Mouse (Mus musculus): ENCODE data around the gene Tbc1d8b. TPM values are rescaled to one million over a fixed set of nuclear protein-coding genes. Genes with fewer than 3 reads are reported as not detected.
"Not testable (repeated sequence)": the region's sequence is repeated elsewhere in the genome, so short reads cannot be mapped to it uniquely, and the experiment has no call there.

Tbc1d8b gene
- total RNA-seq (2021): 1 to 10 TPM; 6.0 to 7.2 TPM
- long read RNA-seq, experiment 1: 0 reads
- long read RNA-seq, experiment 2: 0 reads

DNA sequence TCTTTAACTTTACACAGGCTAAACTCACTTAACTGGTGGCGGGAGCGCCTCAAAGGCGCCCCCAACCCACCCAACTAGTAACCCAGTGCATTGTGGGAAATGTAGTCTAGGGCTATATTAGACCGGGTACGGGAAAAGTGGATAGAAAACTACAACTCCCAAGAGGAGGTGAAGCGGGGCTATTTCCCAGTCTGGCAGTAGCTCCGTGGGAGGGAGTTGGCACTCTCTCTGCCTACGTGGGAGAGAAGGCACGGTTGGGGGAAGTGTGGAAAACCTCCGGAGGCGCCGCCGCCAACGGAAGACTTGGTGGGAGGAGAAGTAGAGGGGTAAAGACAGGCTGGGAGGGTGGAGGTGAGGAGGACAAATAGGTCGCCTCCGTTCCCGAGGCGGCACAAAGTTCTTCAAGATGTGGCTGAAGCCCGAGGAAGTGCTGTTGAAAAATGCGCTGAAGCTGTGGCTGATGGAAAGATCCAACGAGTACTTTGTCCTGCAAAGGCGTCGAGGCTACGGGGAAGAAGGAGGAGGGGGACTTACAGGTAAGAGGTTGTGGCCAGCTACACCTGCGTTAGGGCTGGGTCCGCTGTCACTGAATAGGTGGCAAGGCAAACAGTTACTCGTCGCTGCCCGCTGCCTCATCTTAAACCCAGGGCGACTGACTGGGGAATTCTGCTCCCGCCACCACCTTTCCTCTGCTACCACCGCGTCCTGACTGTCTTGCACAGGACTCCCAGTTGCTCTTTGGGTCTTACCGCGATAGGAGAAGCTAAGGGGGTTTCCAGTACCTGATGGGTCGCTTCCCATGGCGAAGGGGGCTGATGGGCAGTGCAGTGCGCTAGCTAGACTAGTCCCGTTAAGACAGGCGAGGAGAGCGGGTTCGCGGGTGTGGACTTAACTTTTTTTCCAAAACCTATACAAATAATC is at the start of gene Tbc1d8b:
TSS of gene Tbc1d8b (plus strand) at position 222 of the 921 bp plus-strand sequence.
- DNase-seq (ENCODE audit: low spot score in 2 of 2): peak; percentile 53 to 85

DNA sequence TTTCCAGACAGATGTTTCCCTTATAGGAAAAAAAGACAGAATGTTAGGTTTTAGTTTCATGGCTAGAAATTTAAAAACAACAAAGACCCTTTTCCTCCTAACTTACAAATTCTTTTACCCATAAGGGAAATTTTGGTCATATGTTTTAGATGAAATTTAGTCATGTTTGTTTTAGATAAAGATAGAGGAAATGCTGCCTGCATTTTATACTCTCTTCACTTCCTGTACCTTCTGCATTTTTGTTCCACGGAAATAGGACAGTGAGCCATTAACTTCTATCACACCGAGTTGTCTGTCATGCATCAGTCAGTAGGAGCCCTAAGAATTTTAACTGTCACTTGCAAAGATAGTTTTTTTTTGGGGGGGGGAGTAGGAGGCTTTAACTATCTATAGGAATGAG is 45.1 kb upstream of the Tbc1d8b start:
- no peak for DNase-seq (ENCODE audit: low spot score in 2 of 2)

DNA sequence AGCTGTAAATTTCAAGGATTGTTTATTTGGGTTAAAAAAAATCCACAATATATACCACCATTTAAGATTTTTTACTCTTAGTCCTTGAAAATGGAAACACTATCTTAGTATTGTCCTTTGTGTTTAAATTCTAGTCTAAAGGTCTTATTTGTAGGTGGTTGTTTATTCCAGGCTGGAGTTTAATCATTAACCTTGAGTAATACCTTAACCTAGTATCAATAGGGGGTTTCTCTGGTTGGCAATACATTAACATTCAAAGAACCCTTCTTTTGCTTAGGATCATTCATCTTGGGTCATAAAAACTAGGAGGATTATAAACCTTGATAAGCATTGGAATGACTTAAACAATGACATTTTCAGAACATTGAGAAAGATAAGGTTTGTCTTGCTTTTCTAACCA is 44.4 kb upstream of the Tbc1d8b start:
- DNase-seq (ENCODE audit: low spot score in 2 of 2): no peak

DNA sequence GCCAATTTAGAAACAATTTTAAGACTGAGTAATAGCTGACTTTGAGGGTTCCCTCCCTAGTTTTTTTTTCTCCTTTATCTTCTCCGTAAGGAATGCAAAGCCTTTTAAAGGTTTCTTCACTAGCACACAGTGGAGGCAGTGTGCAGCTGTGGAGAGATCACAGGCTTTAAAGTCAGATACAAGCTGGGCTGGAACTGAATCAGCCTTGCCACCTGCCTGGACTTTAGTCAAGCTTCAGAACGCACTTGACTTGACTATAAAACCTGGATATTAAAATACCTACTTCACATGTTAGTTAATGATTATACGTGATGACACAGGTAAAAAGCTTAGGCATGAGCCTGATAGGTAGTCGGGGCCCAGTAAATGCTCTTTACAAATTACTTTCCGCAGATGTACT is 32.6 kb upstream of the Tbc1d8b start:
- DNase-seq (ENCODE audit: low spot score in 2 of 2): no peak

DNA sequence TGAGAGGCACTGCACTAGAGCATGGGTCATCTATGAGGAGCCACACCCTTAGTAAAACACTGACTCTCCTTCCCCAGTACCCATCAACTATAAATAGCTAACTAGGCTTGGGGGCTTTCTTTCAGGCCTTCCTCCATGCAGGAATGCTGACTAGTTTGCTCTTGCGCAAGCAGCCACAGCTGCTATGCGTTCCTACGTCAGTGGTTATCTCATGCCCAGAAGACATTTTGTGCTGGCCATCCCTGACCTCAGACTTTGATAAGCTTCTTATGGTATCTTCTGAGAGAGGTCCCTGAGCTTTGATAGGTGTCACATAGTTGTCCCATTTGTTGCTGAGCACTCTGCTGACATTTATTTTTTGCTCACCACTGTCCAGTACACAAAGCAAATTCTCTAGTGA is 31.5 kb upstream of the Tbc1d8b start:
- no peak for DNase-seq (ENCODE audit: low spot score in 2 of 2)

DNA sequence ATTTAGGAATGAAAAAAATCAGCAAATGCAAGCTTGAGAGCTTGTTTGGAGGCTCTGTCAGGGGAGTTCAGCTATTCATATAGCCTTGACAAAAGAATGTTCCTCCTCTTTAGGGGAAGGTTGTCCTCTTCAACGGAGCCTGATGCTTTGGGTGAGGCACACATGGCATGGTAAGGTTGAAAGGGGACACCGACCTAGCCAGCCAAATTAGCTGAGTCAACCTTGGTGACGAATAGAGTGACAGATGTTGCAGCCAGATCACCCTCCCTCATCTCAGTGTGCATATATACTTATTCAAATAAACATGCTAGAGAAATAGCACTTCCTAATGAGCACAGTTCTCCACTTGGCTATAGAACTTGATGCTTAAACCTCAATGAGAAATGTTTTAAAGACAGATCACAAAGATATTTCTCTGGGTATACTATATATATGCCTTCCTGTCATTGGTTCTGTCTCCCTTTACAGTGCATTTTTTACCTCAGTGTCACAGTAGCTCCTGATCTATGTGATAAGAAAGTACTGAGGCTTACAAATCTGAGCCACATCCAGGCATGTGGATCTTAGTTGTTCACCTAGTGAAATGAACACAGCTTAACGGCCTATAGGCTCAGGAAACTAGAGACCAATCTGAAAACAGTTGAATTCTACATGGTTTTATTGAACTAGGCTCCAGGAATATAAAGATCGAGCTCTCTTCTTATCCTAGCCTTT is 30.3 kb upstream of the Tbc1d8b start:
- no peak for DNase-seq (ENCODE audit: low spot score in 2 of 2)

DNA sequence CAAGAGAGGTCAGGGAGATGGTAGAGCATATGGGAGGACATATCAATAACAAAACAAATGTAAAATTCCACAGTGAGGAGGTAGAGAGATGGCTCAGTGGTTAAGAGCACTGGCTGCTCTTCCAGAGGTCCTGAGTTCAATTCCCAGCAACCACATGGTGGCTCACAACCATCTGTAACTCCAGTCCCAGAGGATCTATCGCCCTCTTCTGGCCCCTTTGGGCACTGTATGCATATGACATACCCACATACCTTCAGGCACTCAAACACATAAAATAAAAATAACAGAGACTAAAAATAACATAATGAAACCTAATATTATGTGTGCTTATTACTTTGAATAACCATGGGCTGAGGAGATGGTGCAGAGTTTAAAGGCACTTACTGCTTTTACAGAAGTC is 22.7 kb upstream of the Tbc1d8b start:
- no peak for DNase-seq (ENCODE audit: low spot score in 2 of 2)

DNA sequence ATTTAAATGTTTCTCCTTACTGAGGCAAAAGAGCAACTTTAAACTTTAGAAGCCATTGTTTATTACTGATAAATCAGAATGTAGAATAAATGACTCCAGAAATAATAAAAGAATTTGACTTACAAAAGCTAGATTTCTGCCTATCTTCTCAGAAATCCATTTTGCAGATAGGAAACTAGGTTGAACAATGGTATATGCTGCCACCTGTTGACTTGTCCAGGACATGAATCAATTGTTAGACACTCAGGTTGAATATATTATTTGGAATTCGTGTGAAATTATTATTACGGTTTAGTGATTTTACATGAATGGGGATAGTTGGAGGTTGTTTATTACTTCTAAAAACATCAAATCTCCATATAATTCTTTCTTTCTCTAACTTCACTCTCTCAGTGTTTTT is 19.0 kb upstream of the Tbc1d8b start:
- no peak for DNase-seq (ENCODE audit: low spot score in 2 of 2)

DNA sequence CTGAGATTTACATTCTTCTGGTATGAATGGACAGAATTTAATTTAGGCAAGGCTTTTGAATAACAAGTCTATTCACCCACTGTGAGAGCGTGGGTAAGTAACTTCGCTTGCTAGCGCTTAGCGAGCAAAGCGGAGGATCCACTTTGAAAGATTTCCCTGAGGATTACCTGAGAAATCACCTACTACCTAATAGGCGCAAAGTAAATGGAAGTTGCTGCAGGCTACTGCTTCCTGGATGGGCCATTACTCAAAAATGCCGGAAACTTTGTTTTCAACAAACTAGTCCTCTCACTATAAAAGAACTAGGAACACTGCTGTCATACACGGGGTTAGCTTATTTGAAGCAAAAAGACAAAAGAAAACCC is 404 bp upstream of the Tbc1d8b start:
- DNase-seq (ENCODE audit: low spot score in 2 of 2): no peak

DNA sequence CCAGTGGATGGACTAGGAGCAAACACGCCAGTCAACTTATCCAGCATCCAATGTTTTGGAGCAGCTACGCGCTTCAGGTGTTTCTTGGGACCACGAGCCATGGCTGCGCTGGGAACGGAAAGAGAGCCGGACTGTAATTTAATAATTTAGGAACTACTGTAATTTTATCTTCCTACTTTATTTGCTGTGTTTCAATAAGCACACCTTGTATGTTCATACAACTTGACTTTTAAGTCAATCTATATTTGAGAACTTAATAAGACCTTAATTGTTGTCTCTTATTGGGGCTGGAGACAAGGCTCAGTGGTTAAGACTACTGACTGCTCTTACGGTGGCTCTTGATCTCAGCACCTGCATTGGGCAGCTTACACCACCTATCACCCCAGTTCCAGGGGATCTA is 29.6 kb downstream of the Tbc1d8b start, which contains the start of gene Gm15013:
TSS of gene Gm15013 (minus strand) at position 101 of the 400 bp plus-strand sequence.
- DNase-seq (ENCODE audit: low spot score in 2 of 2): no peak

DNA sequence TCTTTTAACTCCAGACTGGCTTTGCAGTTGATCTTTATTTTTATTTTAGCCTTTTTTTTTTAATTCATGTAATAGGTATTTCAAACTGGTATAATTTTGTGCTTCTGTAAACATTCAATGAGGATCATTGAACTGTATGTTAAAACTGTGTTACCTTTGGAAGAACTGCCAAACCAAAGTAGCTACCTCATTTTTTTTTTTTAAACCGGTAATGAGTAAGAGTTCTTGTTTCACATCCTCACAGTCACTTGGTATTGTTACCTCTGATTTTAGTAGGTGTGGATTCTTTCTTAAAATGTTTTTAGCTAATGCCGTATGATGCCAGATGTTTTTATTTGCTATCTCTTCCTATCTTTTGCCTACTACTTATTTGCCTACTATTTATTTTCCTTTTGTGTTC is 37.6 kb downstream of the Tbc1d8b start:
- no peak for DNase-seq (ENCODE audit: low spot score in 2 of 2)

DNA sequence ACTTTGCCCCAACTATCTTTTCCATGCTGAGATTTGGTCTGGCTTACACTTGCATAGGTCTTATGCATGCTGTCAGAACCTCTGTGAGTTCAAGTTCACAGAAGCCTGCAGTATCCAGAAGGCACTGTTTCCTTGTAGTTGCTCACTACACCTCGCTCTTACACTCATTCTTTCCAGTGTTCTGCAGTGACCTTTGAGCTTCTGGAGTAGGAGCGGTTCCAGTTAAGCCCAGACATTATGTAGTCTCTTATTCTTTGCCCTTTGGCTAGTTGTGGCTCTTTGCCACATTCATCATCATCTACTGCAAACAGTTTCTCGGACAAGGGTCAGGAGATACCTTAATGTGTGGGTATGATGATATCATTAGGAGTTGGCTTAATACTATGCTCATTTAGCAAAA is 45.7 kb downstream of the Tbc1d8b start:
- no peak for DNase-seq (ENCODE audit: low spot score in 2 of 2)

DNA sequence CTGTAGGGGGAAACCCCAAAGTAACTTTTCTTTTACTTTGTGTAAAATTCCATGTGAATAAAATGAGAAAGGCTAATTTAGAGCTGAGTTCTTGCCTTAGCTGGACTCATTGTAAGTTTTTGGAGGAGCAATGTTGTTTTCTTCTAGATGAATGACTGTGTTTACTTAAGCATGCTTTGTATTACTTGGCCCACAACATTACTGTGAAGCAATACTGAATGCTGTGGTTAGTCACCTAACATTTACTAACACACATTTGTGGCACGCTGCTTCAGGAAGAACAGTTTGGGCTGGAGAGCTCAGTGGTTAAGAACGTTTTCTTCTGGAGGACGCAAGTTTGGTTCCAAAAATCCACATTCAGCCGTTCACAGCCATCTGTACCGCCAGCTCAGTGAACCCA is 52.3 kb downstream of the Tbc1d8b start:
- no peak for DNase-seq (ENCODE audit: low spot score in 2 of 2)

DNA sequence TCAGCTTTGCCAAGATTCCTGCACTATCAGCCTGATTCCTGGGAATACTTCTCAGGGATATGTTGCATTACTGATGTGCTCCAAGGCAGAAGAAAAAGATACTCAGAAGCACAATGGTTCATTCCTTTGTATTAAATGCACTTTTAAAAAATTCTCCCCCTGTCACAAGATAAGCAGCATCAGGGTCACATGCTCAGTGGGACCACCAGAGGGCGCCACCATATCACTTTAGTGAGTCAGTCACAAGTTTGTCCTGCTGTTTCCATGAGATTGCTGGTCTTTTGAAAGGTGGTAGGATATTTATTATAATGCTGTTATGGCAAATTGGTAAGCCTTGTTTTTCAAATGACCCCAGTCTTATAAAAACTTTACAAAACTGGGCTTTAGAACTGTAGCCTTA is 67.1 kb downstream of the Tbc1d8b start:
- peak; percentile 11 to 48 for DNase-seq (ENCODE audit: low spot score in 2 of 2)

DNA sequence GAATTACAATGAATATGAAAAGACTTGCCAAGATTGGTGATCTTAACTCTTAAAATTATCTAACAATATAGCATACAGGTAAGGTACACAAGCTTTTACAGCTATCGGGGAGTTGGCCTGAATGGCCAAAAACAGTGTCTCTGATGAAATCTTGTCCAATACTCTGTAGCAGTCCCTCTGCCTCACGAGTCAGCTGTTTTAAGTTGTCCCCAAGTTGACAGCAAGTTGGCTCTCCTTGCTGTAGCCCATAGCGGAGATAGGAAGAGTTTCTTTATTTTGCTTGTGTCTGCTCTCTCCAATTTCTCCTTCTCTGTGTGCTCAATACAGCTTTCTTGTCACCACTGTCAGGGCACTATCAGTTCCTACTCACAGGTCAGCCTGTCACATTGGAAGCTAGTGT is 73.8 kb downstream of the Tbc1d8b start:
- DNase-seq (ENCODE audit: low spot score in 2 of 2): not testable (repeated sequence)

DNA sequence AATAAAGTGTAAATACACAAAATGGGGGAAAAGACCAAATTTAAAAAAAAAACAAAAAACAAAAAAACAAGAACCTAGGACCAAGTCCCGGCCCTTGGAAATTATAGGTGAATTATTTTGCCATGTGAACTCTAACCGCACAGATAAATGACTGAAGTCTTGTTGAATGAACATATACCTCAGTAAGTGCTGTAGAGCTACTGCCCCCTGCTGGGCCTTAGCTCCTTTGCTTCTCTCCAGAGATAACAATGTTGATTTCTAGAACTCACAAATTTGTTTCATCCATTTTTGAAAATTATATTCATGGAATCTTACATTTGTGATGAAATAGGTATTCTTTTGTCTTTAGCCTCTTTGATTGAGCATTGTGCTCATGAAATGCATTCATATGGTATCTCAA is 77.8 kb downstream of the Tbc1d8b start:
- peak in 1 of 2 experiments; percentile 16 for DNase-seq (ENCODE audit: low spot score in 2 of 2)

DNA sequence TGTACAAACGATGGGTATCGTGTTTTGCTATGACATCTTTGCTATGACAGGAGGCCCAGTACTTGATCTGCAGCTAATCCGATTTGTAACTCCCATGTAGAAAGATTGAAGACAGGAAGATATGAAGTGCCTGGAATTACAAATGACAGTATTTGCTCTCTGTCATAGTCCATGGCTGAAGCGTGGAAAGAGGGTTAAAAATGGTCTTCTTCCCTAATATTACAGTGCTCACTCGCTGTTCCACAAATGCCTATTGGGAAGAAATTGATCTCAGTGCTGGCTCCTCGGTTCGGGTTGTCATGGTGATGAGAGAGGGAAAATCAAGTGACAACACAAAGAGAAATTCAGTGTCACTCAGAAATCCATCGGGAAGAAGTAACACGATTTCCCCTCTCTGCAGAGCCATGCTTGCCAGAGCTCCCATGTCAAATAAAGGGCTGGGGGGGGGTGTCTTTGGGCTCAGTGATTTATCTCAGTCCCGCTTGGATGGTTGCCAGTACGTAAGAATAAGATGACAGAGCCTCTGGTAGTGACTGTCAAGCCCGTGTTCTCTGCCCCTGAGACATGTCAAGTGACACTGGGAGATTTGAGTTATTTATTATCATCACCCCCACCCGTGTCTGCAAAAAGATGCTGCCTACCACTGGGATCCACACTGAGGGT is 85.3 kb downstream of the Tbc1d8b start:
- no peak for DNase-seq (ENCODE audit: low spot score in 2 of 2)

DNA sequence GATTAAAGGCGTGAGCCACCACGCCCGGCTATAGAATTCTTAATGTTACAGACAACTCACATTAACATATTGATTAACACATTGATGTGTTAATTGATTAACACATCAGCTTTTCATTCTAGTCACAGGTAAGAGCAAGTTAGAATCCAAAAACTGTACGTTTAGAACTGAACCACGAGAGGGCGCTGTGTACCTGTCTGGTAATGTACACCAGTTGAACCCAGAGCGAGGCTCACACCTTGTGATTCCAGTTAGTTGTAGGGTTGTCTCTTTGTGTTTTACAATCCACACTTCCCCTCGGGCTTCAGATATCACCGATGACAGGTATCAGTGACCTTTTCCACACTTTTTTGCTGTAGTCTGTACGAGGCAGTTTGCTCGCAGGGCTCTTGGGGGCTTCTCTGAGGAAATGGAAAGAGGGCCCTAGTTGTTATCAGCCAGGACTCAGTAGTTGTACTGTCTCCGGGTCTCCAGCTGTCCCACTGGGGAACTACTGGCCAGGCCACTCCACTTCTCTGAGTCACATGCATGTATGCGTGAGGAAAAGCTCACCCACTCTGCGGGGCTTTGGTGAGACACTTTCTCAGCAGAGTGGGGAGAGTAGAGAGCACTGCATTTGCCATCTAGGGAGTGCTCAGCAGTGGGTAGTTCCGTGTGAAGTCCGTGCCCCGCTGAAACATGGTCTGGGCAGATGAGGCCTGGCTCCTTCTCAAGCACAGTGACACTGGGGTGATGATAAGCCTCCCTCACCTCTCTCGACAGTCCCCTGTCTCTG is 89.7 kb downstream of the Tbc1d8b start:
- DNase-seq (ENCODE audit: low spot score in 2 of 2): no peak

DNA sequence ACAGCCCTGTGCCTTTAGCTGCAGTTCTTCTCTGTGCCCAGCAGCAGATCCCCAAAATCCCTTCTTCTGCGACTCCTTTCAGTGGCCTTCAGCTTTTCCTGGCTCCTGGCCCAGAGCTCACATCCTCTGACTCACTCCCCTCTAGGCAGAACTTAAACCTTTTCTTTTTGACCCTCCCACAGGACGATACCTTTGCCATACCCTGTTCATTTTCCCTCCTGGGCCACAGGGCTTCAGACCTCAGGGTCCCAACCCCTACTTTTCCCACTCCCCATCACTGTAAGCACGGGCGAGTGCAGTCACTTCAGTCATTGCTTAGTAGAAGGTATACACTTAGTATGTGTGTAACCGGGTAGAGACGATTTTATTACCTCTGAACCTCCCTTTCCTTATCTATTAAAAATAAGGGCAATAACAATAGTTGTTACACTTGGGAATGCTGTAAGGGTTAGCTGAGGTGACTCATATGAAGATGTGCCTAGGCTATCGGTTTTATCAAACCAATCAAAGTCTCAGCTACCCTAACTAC is 90.4 kb downstream of the Tbc1d8b start:
- no peak for DNase-seq (ENCODE audit: low spot score in 2 of 2)

DNA sequence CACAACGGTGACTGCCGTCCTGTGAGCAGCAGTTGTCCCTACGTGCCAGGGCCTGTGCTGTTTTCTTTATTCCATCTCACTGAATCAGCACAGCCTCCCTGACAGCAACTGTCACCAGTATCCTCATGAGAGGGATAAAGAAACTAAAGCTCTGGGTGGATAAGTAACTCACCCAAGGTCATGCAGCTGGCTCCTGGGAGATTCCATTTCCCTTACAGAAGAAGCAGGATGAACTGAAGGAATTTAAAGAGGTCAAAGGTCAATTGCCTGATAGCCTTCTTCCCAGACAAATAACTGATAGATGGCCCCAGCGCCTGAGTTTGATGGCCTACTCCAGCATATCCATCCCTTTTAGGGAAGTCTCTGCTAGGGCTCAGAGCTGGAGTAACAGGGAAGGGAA is 92.6 kb downstream of the Tbc1d8b start:
- DNase-seq (ENCODE audit: low spot score in 2 of 2): no peak

DNA sequence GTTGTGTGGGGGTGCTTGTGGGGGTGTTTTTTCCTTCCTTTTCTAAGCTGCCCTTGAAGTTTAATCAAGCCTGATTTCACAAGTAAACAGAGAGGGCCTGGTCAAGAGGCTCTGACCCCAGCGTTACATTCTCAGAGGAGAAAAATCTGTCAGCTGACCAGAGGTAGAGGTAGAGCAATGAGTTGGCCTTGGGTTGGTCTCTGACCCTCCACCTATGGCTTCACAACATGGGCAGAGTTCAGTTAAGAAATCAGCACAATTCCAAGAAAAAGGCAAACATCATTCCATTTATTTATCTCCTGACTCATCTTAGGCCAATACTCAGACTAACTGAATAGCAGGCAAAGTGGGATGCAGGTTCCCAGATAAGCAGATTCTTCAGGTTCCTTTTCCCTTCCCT is 94.1 kb downstream of the Tbc1d8b start:
- DNase-seq (ENCODE audit: low spot score in 2 of 2): no peak

Data from layer of hippocampus, postnatal 14 days (tissue).